Mouse (Mus musculus): ENCODE data around the gene Sap30l. TPM values are rescaled to one million over a fixed set of nuclear protein-coding genes. Genes with fewer than 3 reads are reported as not detected.
"Not testable (repeated sequence)": the region's sequence is repeated elsewhere in the genome, so short reads cannot be mapped to it uniquely, and the experiment has no call there.

Sap30l gene
- polyA plus RNA-seq, 1 experiment from 2014 or later = 6.6 TPM

- WGBS = 51% methylated on average over 11 of the region's 11 CpGs
- ATAC-seq (ENCODE audit: insufficient read depth, low FRiP score); H3K27ac ChIP-seq (ENCODE audit: low read length); H3K4me2 ChIP-seq (ENCODE audit: low read depth, low read length); H3K9ac ChIP-seq (ENCODE audit: low read length); H3K4me3 ChIP-seq (replicated peaks; ENCODE audit: low read length); H3K36me3 ChIP-seq (ENCODE audit: control insufficient read depth, insufficient read depth, low read length); H3K9me3 ChIP-seq (replicated peaks; ENCODE audit: control insufficient read depth, low read length): not testable (repeated sequence)
- Histone ChIP-seq H3K27me3 (ENCODE audit: control insufficient read depth, insufficient read depth, low read length) (peaks cover 36% of the 10 kb centered on the region), H3K4me1 (ENCODE audit: control insufficient read depth, insufficient read depth, low read length) (peaks cover 15% of the 10 kb centered on the region)
These were observed 23.8 kb downstream of the Sap30l start for GRCm38 (mm10) chr11:57825234-57825633.

DNA sequence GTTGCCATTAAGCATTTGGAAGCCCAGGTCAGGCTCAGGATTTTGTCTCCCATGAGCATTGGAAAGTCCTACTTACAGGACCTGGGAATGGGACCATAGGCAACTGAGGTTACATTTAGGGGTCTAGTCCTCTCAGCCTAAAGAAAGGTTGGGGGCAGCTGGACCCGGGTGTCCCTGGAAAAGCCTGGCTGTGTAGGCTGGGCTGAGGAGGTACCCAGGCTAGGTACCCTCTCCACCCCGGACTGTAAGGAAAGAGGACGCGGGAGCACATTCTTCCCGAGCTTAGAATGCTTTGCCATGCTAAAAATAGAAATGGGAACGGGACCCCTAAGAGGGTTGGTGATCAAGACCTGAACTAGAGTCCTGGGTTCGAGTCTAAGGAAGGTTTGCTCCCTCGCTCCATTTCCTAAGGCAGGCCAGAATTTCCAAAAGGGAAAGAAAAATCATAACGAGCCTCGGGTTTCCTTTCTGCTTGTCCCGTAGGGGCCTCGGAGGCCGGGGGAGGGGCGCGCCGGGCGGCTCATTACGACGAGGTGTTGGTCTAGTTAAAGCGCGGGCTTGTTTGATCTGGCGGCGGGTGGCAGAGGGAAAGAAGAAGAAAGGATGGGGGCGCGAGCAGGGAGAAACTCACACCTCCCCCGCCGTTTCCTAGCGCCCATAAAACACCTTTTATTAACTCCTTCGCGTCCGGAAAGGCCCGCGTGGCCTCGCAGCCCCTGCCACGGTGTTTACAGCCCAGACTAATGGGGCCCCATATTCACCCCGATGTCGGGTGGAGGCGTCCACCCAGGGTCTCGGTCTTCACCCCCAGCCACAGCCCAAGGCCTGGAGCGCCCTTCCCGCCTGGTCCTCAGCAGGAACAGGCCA lies 25.8 kb downstream of the Sap30l start:
- H3K27ac ChIP-seq (ENCODE audit: low read length) = no peak overlapping the region
- H3K27me3 ChIP-seq (ENCODE audit: control insufficient read depth, insufficient read depth, low read length) = peaks cover 55% of the 10 kb centered on the region
- no peaks in the 10 kb centered on the region for H3K36me3 ChIP-seq (ENCODE audit: control insufficient read depth, insufficient read depth, low read length)
- no peaks in the 10 kb centered on the region for H3K9me3 ChIP-seq (replicated peaks; ENCODE audit: control insufficient read depth, low read length)
- 4% methylated on average over 40 of the region's 41 CpGs for WGBS
- H3K9ac ChIP-seq (ENCODE audit: low read length) = peak overlapping the region; percentile 54; the same call in 1 of the 2 replicates
- ATAC-seq (ENCODE audit: insufficient read depth, low FRiP score) = no peak
- peak overlapping the region; percentile 64 for H3K4me2 ChIP-seq (ENCODE audit: low read depth, low read length)
- peak overlapping the region; percentile 42 for H3K4me3 ChIP-seq (replicated peaks; ENCODE audit: low read length)
- H3K4me1 ChIP-seq (ENCODE audit: control insufficient read depth, insufficient read depth, low read length) = peaks cover 15% of the 10 kb centered on the region

DNA sequence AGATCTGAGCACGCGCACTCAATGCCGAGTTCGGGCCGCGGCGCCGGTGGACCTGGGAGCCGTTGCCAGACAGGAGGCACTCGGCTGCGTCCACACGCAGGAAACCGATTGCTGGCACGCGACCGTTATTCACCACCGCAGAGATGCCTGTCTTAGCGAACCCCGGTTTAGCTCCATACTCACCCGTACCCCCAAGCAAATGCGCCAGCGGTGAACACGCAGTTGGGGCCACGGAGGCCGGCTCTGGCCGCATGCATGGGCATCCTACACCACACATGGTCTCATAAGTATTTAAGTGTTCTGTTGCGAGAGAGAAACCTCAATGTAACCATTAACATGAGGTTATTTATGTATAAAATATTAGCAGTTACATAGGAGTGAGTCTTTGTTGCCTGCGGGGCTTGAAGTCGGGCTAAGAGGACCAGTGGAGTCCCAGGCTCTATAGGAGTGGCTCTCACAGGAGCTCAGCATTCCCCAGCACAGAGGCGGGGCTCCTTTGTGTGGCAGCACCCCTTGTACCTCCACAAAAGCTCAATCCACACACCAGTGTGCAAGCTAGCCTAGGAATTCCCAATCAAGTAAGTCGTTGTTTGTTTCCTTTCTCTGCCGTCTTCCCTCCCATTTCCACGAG lies 26.6 kb downstream of the Sap30l start:
- Histone ChIP-seq H3K4me2 (ENCODE audit: low read depth, low read length) (peak overlapping the region; percentile 64), H3K27ac (ENCODE audit: low read length) (no peak overlapping the region), H3K4me3 (replicated peaks; ENCODE audit: low read length) (peak overlapping the region; percentile 42), H3K9me3 (replicated peaks; ENCODE audit: control insufficient read depth, low read length) (no peaks in the 10 kb centered on the region), H3K36me3 (ENCODE audit: control insufficient read depth, insufficient read depth, low read length) (no peaks in the 10 kb centered on the region), H3K9ac (ENCODE audit: low read length) (peak overlapping the region; percentile 54; the same call in 1 of the 2 replicates), H3K27me3 (ENCODE audit: control insufficient read depth, insufficient read depth, low read length) (peaks cover 63% of the 10 kb centered on the region), H3K4me1 (ENCODE audit: control insufficient read depth, insufficient read depth, low read length) (peaks cover 15% of the 10 kb centered on the region)
- no peak for ATAC-seq (ENCODE audit: insufficient read depth, low FRiP score)
- 4% methylated on average over 33 of the region's 33 CpGs for WGBS

DNA sequence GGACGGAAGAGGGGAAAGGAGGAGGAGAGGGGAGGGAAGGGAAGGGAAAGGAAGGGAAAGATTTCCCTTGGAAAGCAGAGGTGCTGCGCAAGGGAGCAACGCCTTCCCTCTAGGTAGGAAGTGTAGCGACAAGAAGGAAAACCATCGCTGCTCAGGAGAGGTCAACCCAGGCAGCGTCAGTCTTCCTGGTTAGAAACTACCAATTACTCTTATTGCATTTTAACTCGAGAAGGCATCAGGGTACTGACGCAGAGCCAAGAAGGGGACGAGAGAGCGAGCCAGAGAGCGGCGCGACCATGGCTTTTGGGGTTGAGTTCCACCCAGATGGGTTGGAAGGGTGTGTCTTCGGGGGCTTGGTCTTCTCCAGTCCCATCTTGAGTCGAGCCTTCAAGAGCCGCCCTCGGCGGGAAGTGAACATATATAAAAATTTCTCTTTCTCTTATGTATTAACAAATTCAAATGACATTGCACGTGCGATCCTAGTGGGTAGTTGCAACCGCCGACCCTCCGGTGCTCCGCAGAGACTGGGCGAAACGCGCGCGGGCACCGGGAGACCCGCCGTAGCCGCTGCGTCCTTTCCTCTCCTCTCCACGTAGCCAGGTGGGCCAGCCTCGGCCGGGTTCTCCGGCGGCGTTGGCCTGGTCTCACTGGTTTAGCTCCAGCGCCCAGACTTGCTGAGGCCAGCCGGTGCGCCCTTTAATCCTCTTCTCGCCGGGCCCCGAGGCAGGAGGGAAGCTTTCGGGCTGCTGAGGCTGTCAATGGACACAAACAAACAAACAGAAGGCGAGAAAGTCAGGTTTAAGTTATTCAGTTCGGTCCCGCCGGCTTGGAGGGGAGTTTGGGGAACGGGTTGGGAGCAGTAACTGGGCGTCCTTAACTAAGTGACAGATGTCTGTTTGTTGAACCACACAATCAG lies 27.8 kb downstream of the Sap30l start:
- Histone ChIP-seq H3K4me2 (ENCODE audit: low read depth, low read length) (no peak overlapping the region), H3K36me3 (ENCODE audit: control insufficient read depth, insufficient read depth, low read length) (no peaks in the 10 kb centered on the region), H3K27ac (ENCODE audit: low read length) (no peak overlapping the region), H3K27me3 (ENCODE audit: control insufficient read depth, insufficient read depth, low read length) (peaks cover 75% of the 10 kb centered on the region), H3K4me3 (replicated peaks; ENCODE audit: low read length) (peak overlapping the region; percentile 19; the same call in 1 of the 2 replicates), H3K4me1 (ENCODE audit: control insufficient read depth, insufficient read depth, low read length) (peaks cover 21% of the 10 kb centered on the region), H3K9ac (ENCODE audit: low read length) (no peak overlapping the region), H3K9me3 (replicated peaks; ENCODE audit: control insufficient read depth, low read length) (no peaks in the 10 kb centered on the region)
- ATAC-seq (ENCODE audit: insufficient read depth, low FRiP score) = no peak
- 11% methylated on average over 53 of the region's 53 CpGs for WGBS

- Histone ChIP-seq H3K4me1 (ENCODE audit: control insufficient read depth, insufficient read depth, low read length) (peaks cover 18% of the 10 kb centered on the region), H3K27me3 (ENCODE audit: control insufficient read depth, insufficient read depth, low read length) (peaks cover 82% of the 10 kb centered on the region), H3K27ac (ENCODE audit: low read length) (no peak overlapping the region), H3K9me3 (replicated peaks; ENCODE audit: control insufficient read depth, low read length) (no peaks in the 10 kb centered on the region), H3K4me3 (replicated peaks; ENCODE audit: low read length) (peak overlapping the region; percentile 4; the same call in 1 of the 2 replicates), H3K4me2 (ENCODE audit: low read depth, low read length) (no peak overlapping the region), H3K9ac (ENCODE audit: low read length) (no peak overlapping the region), H3K36me3 (ENCODE audit: control insufficient read depth, insufficient read depth, low read length) (no peaks in the 10 kb centered on the region)
- 60% methylated on average over 17 of the region's 17 CpGs for WGBS
- no peak for ATAC-seq (ENCODE audit: insufficient read depth, low FRiP score)
These were observed 28.7 kb downstream of the Sap30l start for GRCm38 (mm10) chr11:57829871-57830775.

DNA sequence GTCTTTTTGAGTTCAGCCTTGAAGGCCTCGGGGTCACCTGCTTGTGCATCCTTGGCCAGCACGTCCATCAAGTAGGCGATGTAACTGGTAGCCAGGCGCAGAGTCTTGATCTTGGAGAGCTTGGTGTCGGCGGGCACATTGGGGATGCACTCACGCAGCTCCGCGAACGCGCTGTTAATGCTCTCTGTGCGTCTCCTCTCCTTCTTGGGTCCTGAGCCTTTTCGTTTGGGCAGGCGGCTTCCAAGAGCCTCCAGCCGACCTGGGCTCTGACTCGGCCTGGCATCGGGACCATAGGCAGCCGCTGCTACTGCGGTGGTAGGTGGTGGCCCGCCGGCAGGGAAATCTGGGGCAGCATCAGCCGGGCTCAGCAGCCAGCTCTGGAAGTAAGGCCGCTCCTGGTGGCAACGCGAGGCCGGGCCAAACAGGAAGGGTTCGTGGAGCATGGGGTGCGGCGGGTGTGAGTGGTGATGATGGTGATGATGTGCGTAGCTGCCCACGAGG lies 29.9 kb downstream of the Sap30l start:
- H3K9me3 ChIP-seq (replicated peaks; ENCODE audit: control insufficient read depth, low read length) = no peaks in the 10 kb centered on the region
- ATAC-seq (ENCODE audit: insufficient read depth, low FRiP score) = no peak
- no peak overlapping the region for H3K4me2 ChIP-seq (ENCODE audit: low read depth, low read length)
- no peak overlapping the region for H3K27ac ChIP-seq (ENCODE audit: low read length)
- no peak overlapping the region for H3K4me3 ChIP-seq (replicated peaks; ENCODE audit: low read length)
- no peaks in the 10 kb centered on the region for H3K36me3 ChIP-seq (ENCODE audit: control insufficient read depth, insufficient read depth, low read length)
- 17% methylated on average over 31 of the region's 31 CpGs for WGBS
- peaks cover 94% of the 10 kb centered on the region for H3K27me3 ChIP-seq (ENCODE audit: control insufficient read depth, insufficient read depth, low read length)
- H3K4me1 ChIP-seq (ENCODE audit: control insufficient read depth, insufficient read depth, low read length) = peaks cover 18% of the 10 kb centered on the region
- H3K9ac ChIP-seq (ENCODE audit: low read length) = no peak overlapping the region

GRCm38 (mm10) chr11:57831861-57832260 lies 30.4 kb downstream of the Sap30l start:
- no peak overlapping the region for H3K9ac ChIP-seq (ENCODE audit: low read length)
- no peaks in the 10 kb centered on the region for H3K9me3 ChIP-seq (replicated peaks; ENCODE audit: control insufficient read depth, low read length)
- no peak overlapping the region for H3K4me3 ChIP-seq (replicated peaks; ENCODE audit: low read length)
- 27% methylated on average over 16 of the region's 16 CpGs for WGBS
- H3K27ac ChIP-seq (ENCODE audit: low read length) = no peak overlapping the region
- peaks cover 20% of the 10 kb centered on the region for H3K4me1 ChIP-seq (ENCODE audit: control insufficient read depth, insufficient read depth, low read length)
- H3K27me3 ChIP-seq (ENCODE audit: control insufficient read depth, insufficient read depth, low read length) = peaks cover 94% of the 10 kb centered on the region
- H3K4me2 ChIP-seq (ENCODE audit: low read depth, low read length) = no peak overlapping the region
- no peak for ATAC-seq (ENCODE audit: insufficient read depth, low FRiP score)
- no peaks in the 10 kb centered on the region for H3K36me3 ChIP-seq (ENCODE audit: control insufficient read depth, insufficient read depth, low read length)
